Mouse (Mus musculus): ENCODE measurements around the gene Pkp1. TPM values are rescaled to one million over a fixed set of nuclear protein-coding genes. Genes with fewer than 3 reads are reported as not detected.

Gene Pkp1
- polyA plus RNA-seq, 1 experiment = 6.4 TPM

- Histone ChIP-seq H3K79me3 (ENCODE audit: low read depth) (no peaks in the 10 kb centered on the region), H3K4me3 (ENCODE audit: insufficient read depth, poor library complexity, severe bottlenecking) (no peak overlapping the region), H3K36me3 (ENCODE audit: control insufficient read depth, insufficient read depth) (no peaks in the 10 kb centered on the region), H3K79me2 (ENCODE audit: control insufficient read depth, insufficient read depth) (no peaks in the 10 kb centered on the region), H3ac (ENCODE audit: control insufficient read depth, insufficient read length, low read depth) (no peak overlapping the region), H3K27me3 (ENCODE audit: control insufficient read depth, insufficient read depth, insufficient read length) (no peaks in the 10 kb centered on the region)
- TF ChIP-seq CTCF (IDR thresholded peaks at IDR 0.05; ENCODE audit: control insufficient read depth, insufficient read depth, insufficient read length) (no peak), USF1 (IDR thresholded peaks at IDR 0.05; ENCODE audit: low read depth) (no peak), MYOG (IDR thresholded peaks at IDR 0.05; ENCODE audit: control insufficient read depth, extremely low read depth, insufficient read length) (no peak)
Observed at GRCm38 (mm10) chr1:135899991-135900515, 19.0 kb downstream of the Pkp1 start.

GRCm38 (mm10) chr1:135899295-135899694, 19.7 kb downstream of the Pkp1 start:
- TF ChIP-seq CTCF (IDR thresholded peaks at IDR 0.05; ENCODE audit: control insufficient read depth, insufficient read depth, insufficient read length) (no peak), MAX (IDR thresholded peaks at IDR 0.05) (no peak), MYOG (IDR thresholded peaks at IDR 0.05; ENCODE audit: control insufficient read depth, extremely low read depth, insufficient read length) (no peak), MYOD1 (IDR thresholded peaks at IDR 0.05; ENCODE audit: control insufficient read depth, insufficient read length, low read depth) (no peak), USF1 (IDR thresholded peaks at IDR 0.05; ENCODE audit: low read depth) (no peak), FOSL1 (IDR thresholded peaks at IDR 0.05; ENCODE audit: insufficient read depth, low read length, poor library complexity, severe bottlenecking) (no peak)
- no peak overlapping the region for H3ac ChIP-seq (ENCODE audit: control insufficient read depth, insufficient read length, low read depth)
- no peaks in the 10 kb centered on the region for H3K36me3 ChIP-seq (ENCODE audit: control insufficient read depth, insufficient read depth)
- no peaks in the 10 kb centered on the region for H3K79me2 ChIP-seq (ENCODE audit: control insufficient read depth, insufficient read depth)
- H3K4me3 ChIP-seq (ENCODE audit: insufficient read depth, poor library complexity, severe bottlenecking) = no peak overlapping the region
- H3K79me3 ChIP-seq (ENCODE audit: low read depth) = no peaks in the 10 kb centered on the region
- no peaks in the 10 kb centered on the region for H3K27me3 ChIP-seq (ENCODE audit: control insufficient read depth, insufficient read depth, insufficient read length)

GRCm38 (mm10) chr1:135895367-135895766, 23.6 kb downstream of the Pkp1 start:
- Histone ChIP-seq H3ac (ENCODE audit: control insufficient read depth, insufficient read length, low read depth) (no peak overlapping the region), H3K36me3 (ENCODE audit: control insufficient read depth, insufficient read depth) (no peaks in the 10 kb centered on the region), H3K4me3 (ENCODE audit: insufficient read depth, poor library complexity, severe bottlenecking) (no peak overlapping the region), H3K79me2 (ENCODE audit: control insufficient read depth, insufficient read depth) (no peaks in the 10 kb centered on the region), H3K27me3 (ENCODE audit: control insufficient read depth, insufficient read depth, insufficient read length) (no peaks in the 10 kb centered on the region), H3K79me3 (ENCODE audit: low read depth) (no peaks in the 10 kb centered on the region)
- TF ChIP-seq USF1 (IDR thresholded peaks at IDR 0.05; ENCODE audit: low read depth) (no peak), FOSL1 (IDR thresholded peaks at IDR 0.05; ENCODE audit: insufficient read depth, low read length, poor library complexity, severe bottlenecking) (no peak), MYOG (IDR thresholded peaks at IDR 0.05; ENCODE audit: control insufficient read depth, extremely low read depth, insufficient read length) (no peak), MAX (IDR thresholded peaks at IDR 0.05) (no peak), CTCF (IDR thresholded peaks at IDR 0.05; ENCODE audit: control insufficient read depth, insufficient read depth, insufficient read length) (no peak), CEBPB (IDR thresholded peaks at IDR 0.05; ENCODE audit: low read depth) (no peak), MYOD1 (IDR thresholded peaks at IDR 0.05; ENCODE audit: control insufficient read depth, insufficient read length, low read depth) (no peak)

GRCm38 (mm10) chr1:135893377-135893776, 25.6 kb downstream of the Pkp1 start:
- Histone ChIP-seq H3K4me3 (ENCODE audit: insufficient read depth, poor library complexity, severe bottlenecking) (no peak overlapping the region), H3K79me3 (ENCODE audit: low read depth) (no peaks in the 10 kb centered on the region)
- TF ChIP-seq CEBPB (IDR thresholded peaks at IDR 0.05; ENCODE audit: low read depth) = no peak
- no peak for TF ChIP-seq FOSL1 (IDR thresholded peaks at IDR 0.05; ENCODE audit: insufficient read depth, low read length, poor library complexity, severe bottlenecking)
- no peak for TF ChIP-seq CTCF (IDR thresholded peaks at IDR 0.05; ENCODE audit: control insufficient read depth, insufficient read depth, insufficient read length)
- TF ChIP-seq MYOD1 (IDR thresholded peaks at IDR 0.05; ENCODE audit: control insufficient read depth, insufficient read length, low read depth) = no peak
- TF ChIP-seq USF1 (IDR thresholded peaks at IDR 0.05; ENCODE audit: low read depth) = no peak

GRCm38 (mm10) chr1:135892764-135893163, 26.2 kb downstream of the Pkp1 start:
- Histone ChIP-seq H3K79me3 (ENCODE audit: low read depth) (no peaks in the 10 kb centered on the region), H3K4me3 (ENCODE audit: insufficient read depth, poor library complexity, severe bottlenecking) (no peak overlapping the region), H3K36me3 (ENCODE audit: control insufficient read depth, insufficient read depth) (no peaks in the 10 kb centered on the region), H3ac (ENCODE audit: control insufficient read depth, insufficient read length, low read depth) (no peak overlapping the region), H3K79me2 (ENCODE audit: control insufficient read depth, insufficient read depth) (no peaks in the 10 kb centered on the region), H3K27me3 (ENCODE audit: control insufficient read depth, insufficient read depth, insufficient read length) (no peaks in the 10 kb centered on the region)
- TF ChIP-seq USF1 (IDR thresholded peaks at IDR 0.05; ENCODE audit: low read depth) (no peak), CEBPB (IDR thresholded peaks at IDR 0.05; ENCODE audit: low read depth) (no peak), FOSL1 (IDR thresholded peaks at IDR 0.05; ENCODE audit: insufficient read depth, low read length, poor library complexity, severe bottlenecking) (no peak), CTCF (IDR thresholded peaks at IDR 0.05; ENCODE audit: control insufficient read depth, insufficient read depth, insufficient read length) (no peak)

More at GRCm38 (mm10) chr1:135893377-135893776, 25.6 kb downstream of the Pkp1 start:
- Histone ChIP-seq H3K36me3 (ENCODE audit: control insufficient read depth, insufficient read depth) (no peaks in the 10 kb centered on the region), H3ac (ENCODE audit: control insufficient read depth, insufficient read length, low read depth) (no peak overlapping the region), H3K79me2 (ENCODE audit: control insufficient read depth, insufficient read depth) (no peaks in the 10 kb centered on the region), H3K27me3 (ENCODE audit: control insufficient read depth, insufficient read depth, insufficient read length) (no peaks in the 10 kb centered on the region)

- no peak for TF ChIP-seq CEBPB (IDR thresholded peaks at IDR 0.05; ENCODE audit: low read depth)
- no peak for TF ChIP-seq FOSL1 (IDR thresholded peaks at IDR 0.05; ENCODE audit: insufficient read depth, low read length, poor library complexity, severe bottlenecking)
- no peak for TF ChIP-seq USF1 (IDR thresholded peaks at IDR 0.05; ENCODE audit: low read depth)
- TF ChIP-seq MYOG (IDR thresholded peaks at IDR 0.05; ENCODE audit: control insufficient read depth, extremely low read depth, insufficient read length) = no peak
- no peak for TF ChIP-seq MYOD1 (IDR thresholded peaks at IDR 0.05; ENCODE audit: control insufficient read depth, insufficient read length, low read depth)
- no peak for TF ChIP-seq CTCF (IDR thresholded peaks at IDR 0.05; ENCODE audit: control insufficient read depth, insufficient read depth, insufficient read length)
- no peak for TF ChIP-seq MAX (IDR thresholded peaks at IDR 0.05)
Observed at GRCm38 (mm10) chr1:135892233-135892632, 26.8 kb downstream of the Pkp1 start.

More at GRCm38 (mm10) chr1:135892233-135892632, 26.8 kb downstream of the Pkp1 start:
- no peaks in the 10 kb centered on the region for H3K79me2 ChIP-seq (ENCODE audit: control insufficient read depth, insufficient read depth)
- H3K4me3 ChIP-seq (ENCODE audit: insufficient read depth, poor library complexity, severe bottlenecking) = no peak overlapping the region
- no peaks in the 10 kb centered on the region for H3K79me3 ChIP-seq (ENCODE audit: low read depth)
- no peaks in the 10 kb centered on the region for H3K36me3 ChIP-seq (ENCODE audit: control insufficient read depth, insufficient read depth)
- no peaks in the 10 kb centered on the region for H3K27me3 ChIP-seq (ENCODE audit: control insufficient read depth, insufficient read depth, insufficient read length)
- H3ac ChIP-seq (ENCODE audit: control insufficient read depth, insufficient read length, low read depth) = no peak overlapping the region
